Mouse (Mus musculus) left cerebral cortex, postnatal 25 days (tissue): ENCODE measurements around the gene Igfbp6. TPM values are rescaled to one million over a fixed set of nuclear protein-coding genes. Genes with fewer than 3 reads are reported as not detected.

ENCODE experiments used
- DNase-seq, 2 experiments: peaks; one replicate each; pipeline ENCODE4 v3.0.0; 2022; ENCODE audit warnings: low spot score in 2 of 2, mixed read lengths in 1 of 2
- intact Hi-C: fragments of 180-260 bp; cut with DNase I; formaldehyde crosslinking; loops from one replicate; pipeline ENCODE4 v1.15.1; 2025
- total RNA-seq, 2 experiments: library from RNA; stranded (reverse); gene quantifications; 2 replicates each; pipeline ENCODE4 v1.2.3; 2021

Gene Igfbp6
- total RNA-seq, 2 experiments from 2014 or later = 36.5 to 43.1 TPM

DNA sequence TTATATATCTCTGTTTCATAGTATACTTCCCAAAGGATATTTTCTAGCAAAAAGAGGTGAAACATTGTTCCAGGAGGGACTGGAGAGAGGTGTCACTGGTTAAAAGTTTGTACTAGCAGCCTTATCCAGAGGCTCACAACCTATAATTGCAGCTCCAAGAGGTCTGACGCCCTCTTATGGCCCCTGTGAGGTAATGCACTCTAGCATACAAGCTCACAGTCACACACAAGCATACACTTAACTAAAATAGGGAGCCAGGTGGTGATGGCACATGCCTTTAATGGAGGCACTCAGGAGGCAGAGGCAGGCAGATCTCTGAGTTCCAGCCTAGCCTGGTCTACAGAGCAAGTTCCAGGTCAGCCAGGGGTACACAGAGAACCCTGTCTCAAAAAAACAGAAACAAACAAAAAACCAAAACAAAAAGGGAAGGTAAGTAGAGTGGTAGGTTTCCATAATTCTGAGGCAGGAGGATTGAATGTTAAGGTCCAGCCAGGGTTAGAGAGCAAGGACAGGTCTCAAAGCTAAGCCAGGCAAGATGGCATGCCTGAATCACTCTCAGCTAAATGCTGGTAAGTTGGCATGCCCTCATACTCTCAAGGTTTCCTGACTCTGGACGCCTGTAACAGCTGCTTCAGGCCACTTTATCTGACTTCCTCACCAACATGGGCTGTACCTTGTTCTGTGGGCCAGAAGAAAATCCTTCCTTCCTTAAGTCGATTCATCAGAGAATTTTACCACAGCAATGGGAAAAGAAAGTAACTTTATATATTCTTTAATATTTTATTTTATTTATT, 19.9 kb downstream of the Igfbp6 start:
- intact Hi-C loops = no loop called here
- DNase-seq = no peak

DNA sequence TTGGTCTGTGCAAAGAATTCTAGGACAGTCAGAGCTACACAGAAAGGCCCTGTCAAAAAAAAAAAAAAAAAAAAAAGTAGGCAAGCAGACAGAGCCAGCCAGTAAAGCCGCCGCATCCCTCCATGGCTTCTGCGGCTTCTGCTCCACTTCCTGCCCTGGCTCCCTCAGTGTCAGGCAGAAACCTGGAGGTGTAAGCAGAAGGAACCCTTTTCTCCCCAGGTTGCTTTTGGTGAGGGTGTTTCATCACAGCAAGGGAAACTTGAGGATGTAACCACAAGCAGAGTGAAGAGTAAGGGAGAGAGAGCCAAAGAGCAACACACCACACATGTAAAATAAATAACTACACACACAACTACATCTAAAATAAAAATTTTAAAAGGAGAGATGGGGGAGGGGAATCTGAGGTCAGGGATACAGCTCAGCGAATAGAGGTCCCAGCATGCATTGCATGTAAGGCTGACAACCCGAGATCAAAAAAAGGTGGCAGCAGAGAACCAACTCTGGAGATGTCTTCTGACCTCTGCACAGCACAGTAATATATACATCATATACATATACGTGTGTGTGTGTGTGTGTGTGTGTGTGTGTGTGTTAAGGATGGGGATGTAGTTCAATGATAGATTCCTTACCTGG, 21.4 kb downstream of the Igfbp6 start:
- intact Hi-C loops = no loop called here
- DNase-seq = no peak

DNA sequence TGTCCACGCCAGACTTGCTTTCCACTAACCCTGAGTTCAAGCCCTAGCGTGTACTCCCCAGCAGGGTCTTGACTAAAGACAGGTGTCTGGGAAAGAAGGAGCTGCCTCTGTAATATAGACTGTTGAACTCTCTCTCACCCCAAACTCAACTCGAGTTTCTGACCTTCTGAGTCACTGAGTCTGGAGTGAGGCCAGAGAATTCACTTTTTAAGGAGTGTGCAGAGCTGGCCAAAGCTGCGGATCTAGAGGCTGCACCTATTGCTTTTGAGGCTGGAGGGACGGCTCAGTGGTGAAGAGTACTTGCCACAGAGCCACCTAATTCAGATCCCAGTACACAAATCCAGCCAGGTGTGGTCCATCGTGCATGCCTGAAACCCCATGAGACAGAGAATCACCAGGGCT, 23.5 kb downstream of the Igfbp6 start:
- no peak for DNase-seq

DNA sequence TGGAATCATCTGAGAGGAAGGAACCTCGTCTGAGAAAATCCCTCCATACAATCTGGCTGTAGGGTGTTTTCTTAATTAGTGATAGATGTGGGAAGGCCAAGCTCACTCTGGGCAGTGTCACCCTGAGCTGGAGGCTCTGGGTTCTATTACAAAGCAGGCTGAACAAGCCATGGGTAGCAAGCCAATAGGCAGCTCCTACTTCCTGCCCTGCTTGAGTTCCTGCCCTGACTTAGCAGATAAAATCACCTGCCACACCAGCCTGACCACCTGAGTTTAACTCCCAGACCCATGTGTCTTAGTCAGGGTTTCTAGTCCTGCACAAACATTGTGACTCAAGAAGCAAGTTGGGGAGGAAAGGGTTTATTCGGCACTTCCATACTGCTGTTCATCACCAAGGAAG, 24.9 kb downstream of the Igfbp6 start:
- intact Hi-C loops = no loop called here
- no peak for DNase-seq

More for the DNA sequence above, 23.5 kb downstream of the Igfbp6 start:
- intact Hi-C loops = no loop called here

DNA sequence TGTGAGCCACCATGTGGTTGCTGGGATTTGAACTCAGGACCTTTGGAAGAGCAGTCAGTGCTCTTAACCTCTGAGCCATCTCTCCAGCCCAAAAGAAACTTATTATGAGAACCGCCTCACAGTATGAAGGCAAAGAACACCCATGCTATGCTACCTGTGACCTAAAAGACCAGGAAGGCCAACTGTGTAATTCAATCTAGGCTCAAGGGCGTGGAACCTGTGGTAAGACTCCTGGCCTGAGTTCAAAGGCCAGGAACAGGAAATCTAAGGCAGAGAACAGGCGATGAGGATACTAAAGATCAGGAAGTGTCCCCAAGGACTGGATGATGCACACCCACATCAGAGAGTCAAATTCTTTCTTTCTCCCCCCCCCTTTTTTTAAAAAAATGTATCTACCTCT, 29.4 kb downstream of the Igfbp6 start:
- intact Hi-C loops = no loop called here
- no peak for DNase-seq

DNA sequence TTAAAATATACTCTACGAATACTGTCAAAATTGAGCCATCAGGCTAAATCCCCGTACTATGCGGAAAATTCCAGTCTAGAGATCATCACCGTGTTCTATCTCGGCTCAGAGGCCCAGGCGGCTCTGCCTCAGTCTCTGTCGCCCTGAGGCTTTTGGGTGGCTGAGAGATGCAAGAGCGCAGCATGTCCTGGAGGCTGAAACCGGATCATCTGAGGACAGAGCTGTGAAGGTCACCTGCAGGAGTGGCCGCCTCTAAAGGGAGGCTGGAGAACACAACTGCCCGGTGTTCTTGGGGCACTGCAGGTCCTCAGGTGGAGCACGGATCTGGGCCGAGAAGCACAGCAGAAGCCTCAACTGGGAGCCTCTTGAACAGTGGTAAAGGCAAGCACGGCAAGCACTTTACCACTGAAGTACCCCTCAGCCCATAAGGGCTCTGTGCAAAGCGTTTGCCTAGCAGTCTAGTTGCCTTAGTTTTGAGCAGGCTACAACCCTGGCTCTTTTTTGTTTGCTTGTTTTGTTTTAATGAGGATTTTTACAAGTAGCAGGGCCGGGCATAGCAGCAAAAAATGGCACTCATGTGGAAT, 31.7 kb downstream of the Igfbp6 start:
- intact Hi-C loops = no loop called here
- no peak for DNase-seq

DNA sequence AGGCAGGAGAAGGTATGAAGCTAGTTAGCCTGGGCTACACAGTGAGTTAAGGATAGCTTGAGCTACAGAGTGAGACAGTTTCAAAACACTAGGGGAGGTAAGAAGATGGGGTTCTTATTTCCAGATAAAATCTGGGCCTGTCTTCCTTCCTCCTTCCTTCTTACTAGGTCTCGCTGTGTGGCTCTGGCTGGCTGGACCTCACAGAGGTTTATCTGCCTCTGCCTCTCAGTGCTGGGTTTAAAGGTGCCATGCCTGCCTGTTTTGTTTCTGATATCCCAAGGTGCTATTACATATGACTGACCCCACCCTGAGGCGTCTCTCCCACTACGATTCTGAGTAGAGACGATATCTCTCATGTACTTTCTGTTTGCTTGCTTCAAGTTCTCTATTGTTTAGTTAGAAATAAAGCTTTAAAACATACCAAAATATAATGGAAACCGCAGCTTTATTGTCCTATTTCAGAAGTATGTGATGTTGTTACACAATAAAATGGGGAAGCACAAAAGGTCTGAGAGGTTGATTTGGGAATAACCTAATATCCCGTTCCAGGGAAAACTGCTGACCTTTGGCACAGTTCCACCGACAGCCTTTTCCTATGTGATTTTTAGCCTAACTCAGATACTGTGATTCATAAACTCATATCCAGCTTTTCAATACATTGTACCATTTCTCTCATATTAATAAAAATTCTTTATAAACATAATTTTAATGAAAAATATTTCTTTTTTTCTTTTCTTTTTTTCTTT, 32.6 kb downstream of the Igfbp6 start:
- DNase-seq = no peak
- intact Hi-C loops = no loop called here

DNA sequence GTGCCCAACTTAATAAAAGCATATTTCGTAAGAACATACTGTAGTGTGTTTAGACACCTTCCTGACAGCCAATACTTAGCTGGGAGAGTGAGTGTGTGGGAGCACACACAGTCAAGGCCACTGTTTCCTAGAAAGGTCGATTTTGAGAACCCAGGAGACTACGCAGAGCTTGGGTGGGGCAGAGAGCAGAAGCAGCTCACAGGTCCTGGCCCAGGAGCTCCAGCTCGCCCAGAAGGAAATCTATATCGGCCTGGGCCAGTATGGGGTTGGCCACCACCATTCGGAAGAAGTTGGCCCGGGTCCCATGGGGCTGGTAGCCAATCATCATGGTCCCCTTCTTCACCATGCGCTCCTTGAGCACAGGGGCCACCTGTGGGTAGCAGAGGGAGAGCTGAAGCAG, 33.3 kb downstream of the Igfbp6 start:
- intact Hi-C loops = no loop called here
- no peak for DNase-seq

DNA sequence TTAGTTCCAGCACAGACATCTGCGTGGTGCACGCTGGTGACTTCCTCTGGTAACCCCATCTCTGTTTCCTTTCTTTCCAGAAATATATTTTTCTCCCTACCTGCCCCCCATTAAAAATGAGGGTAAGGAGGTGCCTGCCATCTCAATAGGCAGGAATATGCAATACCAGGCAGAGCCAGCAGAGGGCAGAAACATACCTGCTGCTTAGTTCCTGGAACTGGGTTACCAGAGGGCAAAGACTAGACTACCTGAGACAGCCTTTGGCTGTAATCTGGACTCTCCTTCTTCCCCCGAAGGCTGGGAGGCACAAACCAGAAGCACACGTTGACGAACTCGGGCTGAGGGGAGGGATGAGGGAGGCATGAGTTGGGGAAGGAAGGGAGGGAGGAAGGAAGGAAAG, 34.1 kb downstream of the Igfbp6 start:
- peak; percentile 62 to 77 for DNase-seq
- intact Hi-C loops = loop anchor here (1.0 kb wide), 1 partner anchor 46 kb away; no protein-coding TSS in a partner anchor

DNA sequence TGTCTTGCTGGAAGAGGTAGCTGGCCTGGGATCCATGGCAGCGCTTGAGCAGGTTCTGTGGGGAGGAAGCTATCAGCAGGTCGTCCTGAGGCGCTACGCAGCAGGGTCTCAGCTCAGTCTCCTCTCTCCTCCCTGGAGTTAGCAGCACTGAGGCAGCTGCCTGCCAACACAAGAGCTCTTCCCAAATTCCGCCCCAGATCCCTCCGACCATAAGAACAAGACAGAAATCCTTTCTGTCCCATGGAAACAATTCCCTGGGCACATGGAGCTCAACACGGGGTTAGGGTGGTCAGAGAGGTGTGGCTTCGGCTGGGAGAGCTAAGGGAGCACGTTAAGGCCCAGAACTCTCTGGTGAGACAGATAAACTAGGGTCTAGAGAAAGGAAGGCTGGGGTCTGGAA, 34.9 kb downstream of the Igfbp6 start:
- no peak for DNase-seq
- intact Hi-C loops = no loop called here

DNA sequence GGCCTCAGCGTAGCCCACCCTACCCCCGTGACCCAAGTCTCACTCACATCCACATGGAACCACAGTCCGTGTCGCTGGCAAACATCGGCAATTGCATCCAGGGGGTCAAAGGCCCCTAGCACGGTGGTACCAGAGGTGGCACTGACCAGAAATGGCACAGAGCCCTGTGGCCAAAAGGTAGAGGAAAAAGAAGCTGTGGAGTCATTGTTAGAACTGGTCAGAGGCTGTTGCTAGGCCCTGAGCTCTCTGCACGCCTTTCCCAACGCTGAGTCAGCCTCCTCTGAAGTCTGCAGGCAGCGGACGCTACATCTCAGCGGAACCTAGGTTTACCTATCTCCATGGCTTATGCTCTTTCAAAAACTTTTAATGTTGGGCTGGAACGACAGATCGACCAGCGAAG, 35.8 kb downstream of the Igfbp6 start:
- intact Hi-C loops = no loop called here
- DNase-seq = no peak

DNA sequence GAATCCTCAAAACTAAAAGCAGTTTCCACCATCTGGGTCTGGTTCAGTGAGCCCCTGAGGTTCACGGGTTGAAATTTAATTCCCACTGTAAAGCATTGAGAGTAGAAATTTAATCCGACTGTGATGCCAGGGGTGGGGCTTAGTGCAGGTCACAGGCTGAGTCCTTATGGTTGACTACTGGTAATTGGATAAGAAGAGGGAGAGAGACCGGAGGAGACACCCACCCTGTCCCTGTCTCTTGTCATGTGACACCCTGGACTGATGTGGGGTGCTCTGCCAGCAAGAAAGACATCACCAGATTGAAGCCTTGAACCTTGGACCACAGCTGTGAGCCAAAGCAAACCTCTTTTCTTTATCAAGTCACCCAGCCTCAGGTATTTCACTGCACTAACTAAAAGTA, 38.9 kb downstream of the Igfbp6 start:
- intact Hi-C loops = no loop called here

DNA sequence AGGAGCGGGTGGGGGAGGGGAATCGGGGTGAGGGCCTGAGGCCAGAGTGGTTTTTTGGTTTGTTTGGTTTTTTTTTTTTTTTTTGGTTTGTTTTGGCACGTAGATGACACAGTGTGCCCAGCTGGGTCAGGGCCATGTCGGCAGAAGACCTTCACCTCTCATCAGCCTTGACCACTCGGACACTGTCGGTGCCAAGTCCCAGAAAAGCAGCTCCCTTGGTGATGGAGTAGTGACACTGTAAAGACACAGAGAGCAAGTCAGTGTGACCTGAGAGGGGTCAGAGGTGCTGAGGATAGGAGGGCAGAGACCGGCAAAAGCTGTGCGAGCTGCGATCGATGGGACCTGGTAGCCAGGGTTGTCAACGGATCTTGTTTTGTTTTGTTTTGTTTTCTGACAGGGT, 42.1 kb downstream of the Igfbp6 start:
- no peak for DNase-seq
- intact Hi-C loops = no loop called here

More for the DNA sequence above, 38.9 kb downstream of the Igfbp6 start:
- no peak for DNase-seq

DNA sequence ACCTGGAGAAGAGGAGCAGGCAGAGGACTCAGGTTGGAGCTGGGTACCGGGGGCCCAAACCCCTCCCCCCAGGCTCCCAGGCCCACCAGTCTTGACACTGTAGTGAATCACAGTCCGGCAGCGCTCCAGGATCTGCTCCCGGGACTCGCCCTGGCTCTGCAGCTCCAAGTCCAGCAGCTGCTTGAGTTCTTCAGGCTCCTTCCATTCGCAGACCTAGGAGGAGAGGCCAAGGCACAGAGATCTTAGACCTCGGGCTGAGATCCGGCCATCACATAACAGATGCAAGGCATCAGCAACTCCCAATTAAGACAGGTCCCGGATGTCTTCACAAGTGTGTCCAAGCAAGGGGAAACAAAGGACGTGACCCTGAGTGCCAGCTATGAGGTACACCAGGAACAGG, 43.9 kb downstream of the Igfbp6 start:
- intact Hi-C loops = no loop called here
- DNase-seq = no peak

DNA sequence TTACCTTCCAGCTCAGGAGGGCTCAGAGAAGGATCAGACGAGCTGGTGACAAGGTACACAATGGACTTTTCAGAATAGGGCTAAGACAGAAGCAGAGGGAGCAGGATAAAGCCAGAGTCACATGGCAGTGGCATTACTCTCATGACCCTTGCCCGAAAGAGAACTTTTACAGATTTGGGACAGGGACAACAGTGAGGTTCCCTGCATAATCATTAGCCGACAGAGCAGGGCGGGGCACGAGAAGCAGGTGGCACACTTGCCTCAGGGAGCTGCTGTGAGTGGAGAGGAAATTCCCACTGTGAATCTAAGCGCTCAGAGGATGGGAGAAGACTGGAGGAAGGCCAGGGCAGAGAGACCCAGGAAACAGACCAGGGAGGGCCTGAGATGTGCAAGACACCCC, 44.7 kb downstream of the Igfbp6 start:
- intact Hi-C loops = no loop called here

DNA sequence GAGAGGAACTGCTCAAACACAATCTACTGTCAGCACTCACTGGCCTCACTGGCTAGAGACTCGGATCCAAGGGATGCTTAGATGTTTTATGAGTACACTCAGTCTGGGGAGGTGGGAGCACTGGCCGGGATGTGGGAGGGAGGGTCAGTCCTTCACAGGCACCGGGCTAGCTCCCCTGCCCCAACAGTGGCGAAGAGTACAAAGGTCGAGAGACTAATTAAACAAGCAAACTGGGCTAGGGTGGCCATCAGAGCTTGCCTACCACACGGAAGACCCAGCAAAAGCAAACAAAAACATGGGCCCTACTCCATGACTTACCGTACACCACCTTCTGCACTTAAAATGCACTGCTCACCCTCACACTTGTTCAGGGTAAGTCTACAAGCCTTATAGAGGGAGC, 47.5 kb downstream of the Igfbp6 start:
- no peak for DNase-seq
- intact Hi-C loops = no loop called here

More for the DNA sequence above, 44.7 kb downstream of the Igfbp6 start:
- no peak for DNase-seq

DNA sequence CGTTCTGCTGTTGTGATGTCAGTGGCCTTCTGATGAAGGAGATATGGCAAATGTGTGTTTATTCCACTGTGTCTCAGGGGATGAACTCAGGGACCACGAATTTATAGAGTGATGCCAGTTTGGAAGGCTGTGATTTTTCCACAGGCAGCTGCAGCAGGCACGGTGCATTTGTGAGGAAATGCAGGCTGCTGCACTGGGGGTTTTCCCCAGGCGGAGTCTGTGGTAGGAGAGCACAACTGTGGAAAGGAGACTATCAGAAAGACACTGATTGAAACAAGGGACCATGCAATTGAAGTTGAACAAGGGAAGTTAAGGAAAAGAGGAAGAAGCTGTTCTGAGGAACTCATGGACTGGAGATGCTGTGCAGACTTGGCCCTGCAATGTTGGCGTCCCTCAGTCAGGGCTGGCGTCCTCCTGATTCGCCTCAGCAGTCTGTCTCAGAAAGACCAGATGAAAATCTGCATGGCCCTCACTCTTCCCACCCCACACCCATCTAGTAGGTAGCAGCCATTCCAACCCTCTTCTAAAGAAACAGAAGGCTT, 48.2 kb downstream of the Igfbp6 start:
- intact Hi-C loops = no loop called here
- DNase-seq = no peak

DNA sequence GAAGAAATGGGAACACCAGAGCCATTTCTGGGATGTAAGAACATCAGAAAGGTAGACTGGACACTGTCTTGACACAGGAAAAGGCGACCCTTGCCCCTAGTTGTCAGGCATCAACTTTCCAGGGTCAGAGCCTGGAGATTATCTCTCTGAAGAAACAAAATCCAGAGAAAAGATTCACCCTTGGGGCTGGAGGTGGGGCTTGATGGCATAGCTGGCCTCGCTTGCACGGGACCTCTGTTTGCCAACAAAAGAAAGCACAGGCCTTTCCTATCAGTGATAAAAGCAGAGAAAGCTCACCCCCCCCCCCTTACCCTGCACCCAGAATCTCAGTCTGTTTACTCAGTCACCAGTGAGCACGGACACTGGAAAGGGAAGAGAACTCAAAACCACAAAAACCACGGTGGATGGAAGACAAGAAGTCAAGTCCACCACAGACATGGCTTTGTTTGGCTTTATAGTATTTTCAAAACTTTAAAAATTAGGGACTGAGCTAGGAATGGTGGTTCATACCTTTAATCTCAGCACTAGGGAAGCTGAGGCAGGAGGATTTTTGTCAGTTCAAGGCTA, 48.7 kb downstream of the Igfbp6 start:
- intact Hi-C loops = no loop called here
- DNase-seq = no peak

DNA sequence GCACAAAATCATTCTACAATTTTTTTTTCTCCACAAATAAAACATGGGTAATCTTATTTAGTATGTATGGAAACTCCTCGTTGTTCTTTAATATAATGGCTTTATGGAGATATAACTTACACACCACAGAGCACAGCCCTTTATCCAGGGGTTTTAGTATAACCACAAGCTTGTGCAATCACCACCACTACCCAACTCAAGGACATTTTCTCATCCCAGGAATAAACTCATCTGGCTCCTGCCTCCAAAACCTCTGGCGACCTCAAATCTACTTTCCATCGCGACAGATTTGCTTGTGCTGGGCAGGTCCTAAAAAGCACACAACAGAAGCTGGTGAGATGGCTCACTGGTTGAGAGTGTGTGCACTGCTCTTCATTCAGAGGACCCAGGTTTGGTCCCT, 49.5 kb downstream of the Igfbp6 start:
- DNase-seq = no peak
- intact Hi-C loops = no loop called here

DNA sequence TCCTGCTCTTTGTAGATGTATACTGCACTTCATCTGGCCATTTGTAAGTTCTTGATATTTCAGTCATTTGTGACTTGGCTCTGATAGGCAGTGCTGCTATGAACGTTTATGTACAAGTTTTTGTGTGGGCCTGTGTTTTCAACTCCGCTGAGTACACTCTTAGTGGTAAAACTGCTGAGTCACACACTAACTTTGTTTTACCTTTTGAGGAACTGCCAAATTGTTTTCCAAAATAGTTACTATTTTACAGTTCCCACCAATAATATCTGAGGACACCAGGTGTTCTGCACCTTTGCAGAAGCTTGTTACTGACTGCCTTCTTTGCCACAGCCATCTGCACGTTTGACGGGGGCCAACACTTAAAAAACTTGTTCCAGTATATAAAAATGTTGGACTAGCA, 50.3 kb downstream of the Igfbp6 start:
- intact Hi-C loops = no loop called here
- no peak for DNase-seq
